19 mouse cellular contexts compared by ENCODE assay signal in the genomic region with DNA sequence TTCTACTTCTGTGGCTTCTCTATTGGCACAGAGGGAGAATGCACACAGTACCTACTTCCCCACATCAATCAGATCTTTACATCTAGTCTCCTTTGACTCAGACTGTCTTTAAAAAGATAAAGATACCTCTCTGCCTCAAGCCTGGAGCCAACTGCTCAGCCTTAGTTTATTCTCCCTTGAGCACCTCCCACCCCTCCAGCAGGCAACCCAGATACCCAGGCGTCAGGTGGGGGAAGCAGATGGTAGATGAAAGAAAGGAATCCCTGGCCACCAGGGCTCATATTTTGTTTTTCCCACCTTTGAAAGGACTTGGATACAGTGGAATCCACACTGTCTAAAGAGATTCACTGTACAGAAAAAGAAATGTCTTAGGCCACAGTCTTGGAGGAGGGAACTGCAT. TPM values are rescaled to one million over a fixed set of nuclear protein-coding genes. Genes with fewer than 3 reads are reported as not detected.
A peak's percentile ranks its signal among the peaks of the same experiment; 100 is the strongest.
DNase-seq lines count a peak whose midpoint lies in the region; ATAC-seq and TF ChIP-seq lines count a peak whose summit lies in the region.
"Had no signal": no experiment of that assay in that cellular context is flagged by ENCODE, and none has a peak within 500 bp of the region (broad histone marks: within the 10 kb centered on the region; RNA-seq: fewer than 3 reads in every experiment).

No protein-coding gene starts in this region.

- H3K36me3 ChIP-seq in hindbrain, embryonic 10.5 days: no peaks in the 10 kb centered on the region
- H3K36me3 ChIP-seq in hindbrain, embryonic 12.5 days: no peaks in the 10 kb centered on the region
- H3K36me3 ChIP-seq in thymus, adult 2 months (ENCODE audit: control insufficient read depth, insufficient read depth, low read length): no peaks in the 10 kb centered on the region
- H3K36me3 ChIP-seq in small intestine, adult 2 months (ENCODE audit: control insufficient read depth, insufficient read depth, low read length): no peaks in the 10 kb centered on the region
- H3K36me3 ChIP-seq: limb, embryonic 13.5 days; midbrain, embryonic 12.5 days; neural tube, embryonic 13.5 days had no signal

- no peak overlapping the region for H3K9ac ChIP-seq in hindbrain, embryonic 12.5 days
- H3K9ac ChIP-seq: forebrain, postnatal 0 days; limb, embryonic 13.5 days; liver, embryonic 14.5 days; midbrain, embryonic 12.5 days; neural tube, embryonic 13.5 days had no signal

- TF ChIP-seq CTCF in thymus, adult 2 months (IDR thresholded peaks at IDR 0.05; ENCODE audit: borderline replicate concordance, control insufficient read depth, extremely low read depth, insufficient read depth, low read length, poor library complexity): no peak
- no peak for TF ChIP-seq CTCF in small intestine, adult 2 months (IDR thresholded peaks at IDR 0.05; ENCODE audit: extremely low read depth, insufficient read length, insufficient replicate concordance, low read depth, low read length)

- H3K4me2 ChIP-seq in hindbrain, embryonic 12.5 days (replicated peaks): no peak overlapping the region
- H3K4me2 ChIP-seq: limb, embryonic 13.5 days; midbrain, embryonic 12.5 days; neural tube, embryonic 13.5 days had no signal

- DNase-seq in cerebellum, postnatal 25 days: peak; percentile 56 to 71
- no peak for DNase-seq in cerebellum, adult 8-10 months
- DNase-seq in hindbrain, embryonic 10.5 days (ENCODE audit: low spot score): no peak
- peak; percentile 3 for DNase-seq in thymus, adult 2 months
- no peak for DNase-seq in thymus, postnatal 10 days (ENCODE audit: low spot score in 2 of 2)
- DNase-seq: adrenal gland, postnatal 14 days; forebrain, postnatal 0 days; gastrocnemius, postnatal 36 days; kidney, adult 2 months; kidney, postnatal 4 days; spleen, adult 18-20 months had no signal

- no peak for ATAC-seq in hindbrain, embryonic 12.5 days (ENCODE audit: low FRiP score)
- ATAC-seq: activated CD4-positive, CD25-positive, alpha-beta regulatory T cell, adult 4 months; forebrain, postnatal 0 days; Patski had no signal

- H3K4me1 ChIP-seq in hindbrain, embryonic 10.5 days (replicated peaks): peaks cover 36% of the 10 kb centered on the region
- H3K4me1 ChIP-seq in hindbrain, embryonic 12.5 days: peaks cover 11% of the 10 kb centered on the region
- H3K4me1 ChIP-seq in thymus, adult 2 months (replicated peaks; ENCODE audit: control insufficient read depth, insufficient read depth, low read length): peaks cover 7% of the 10 kb centered on the region
- H3K4me1 ChIP-seq in small intestine, adult 2 months (ENCODE audit: control insufficient read depth, insufficient read depth, insufficient read length, low read length): no peaks in the 10 kb centered on the region

- no peaks in the 10 kb centered on the region for H3K9me3 ChIP-seq in hindbrain, embryonic 10.5 days
- H3K9me3 ChIP-seq in hindbrain, embryonic 12.5 days (replicated peaks): no peaks in the 10 kb centered on the region
- H3K9me3 ChIP-seq: limb, embryonic 13.5 days; midbrain, embryonic 12.5 days; neural tube, embryonic 13.5 days had no signal

- no peak for TF ChIP-seq POLR2A in thymus, adult 2 months (IDR thresholded peaks at IDR 0.05; ENCODE audit: control insufficient read depth, extremely low read depth, insufficient read depth, low read length, poor library complexity)
- TF ChIP-seq POLR2A in small intestine, adult 2 months (IDR thresholded peaks at IDR 0.05; ENCODE audit: low read depth, low read length): no peak

- WGBS in hindbrain, embryonic 10.5 days: 47% methylated on average over 1 of the region's 1 CpGs
- 43% methylated on average over 1 of the region's 1 CpGs for WGBS in hindbrain, embryonic 12.5 days
- 12% methylated on average over 1 of the region's 1 CpGs for WGBS in thymus, adult 2 months
- 41% methylated on average over 1 of the region's 1 CpGs for WGBS in small intestine, adult 2 months

- H3K27me3 ChIP-seq in hindbrain, embryonic 10.5 days (ENCODE audit: insufficient read depth, poor library complexity, severe bottlenecking): no peaks in the 10 kb centered on the region
- no peaks in the 10 kb centered on the region for H3K27me3 ChIP-seq in hindbrain, embryonic 12.5 days
- no peaks in the 10 kb centered on the region for H3K27me3 ChIP-seq in thymus, adult 2 months (ENCODE audit: control insufficient read depth, insufficient read depth, low read length)
- no peaks in the 10 kb centered on the region for H3K27me3 ChIP-seq in small intestine, adult 2 months (ENCODE audit: control insufficient read depth, insufficient read depth, low read length)
- H3K27me3 ChIP-seq: neural tube, embryonic 13.5 days; Patski had no signal

- H3K27ac ChIP-seq in hindbrain, embryonic 10.5 days: 0 out of 2 replicates have a peak overlapping the region, but pooled peaks have one; percentile 12
- no peak overlapping the region for H3K27ac ChIP-seq in hindbrain, embryonic 12.5 days
- no peak overlapping the region for H3K27ac ChIP-seq in thymus, adult 2 months (ENCODE audit: control insufficient read depth, insufficient read depth, low read length)
- 0 out of 2 replicates have a peak overlapping the region, but pooled peaks have one; percentile 28 for H3K27ac ChIP-seq in small intestine, adult 2 months (ENCODE audit: insufficient read depth, low read depth, low read length)
- H3K27ac ChIP-seq: limb, embryonic 13.5 days; liver, embryonic 14.5 days; midbrain, embryonic 12.5 days; neural tube, embryonic 13.5 days had no signal

- H3K4me3 ChIP-seq in hindbrain, embryonic 10.5 days: no peak overlapping the region
- H3K4me3 ChIP-seq in hindbrain, embryonic 12.5 days: no peak overlapping the region
- H3K4me3 ChIP-seq in thymus, adult 2 months (ENCODE audit: control insufficient read depth, insufficient read depth, low read length): no peak overlapping the region
- H3K4me3 ChIP-seq in small intestine, adult 2 months (ENCODE audit: low read depth, low read length): no peak overlapping the region
- H3K4me3 ChIP-seq: limb, embryonic 13.5 days; midbrain, embryonic 12.5 days; neural tube, embryonic 13.5 days had no signal

RNA-seq across cellular contexts. Expression of gene Tmod1, which starts 29.8 kb away (rescaled TPM):
- polyA plus RNA-seq in hindbrain, embryonic 10.5 days (2016; fragmentation: Nextera tagmentation; extraction: Ambion mirVana): 2.9 and 3.4 TPM in 2 replicates
- polyA plus RNA-seq in hindbrain, embryonic 12.5 days (2016; fragmentation: Nextera tagmentation; extraction: Ambion mirVana): 4.8 and 5.1 TPM in 2 replicates
- polyA plus RNA-seq in thymus, adult 2 months (2012; rRNA removed): 0.92 and 3.6 TPM in 2 replicates
- polyA plus RNA-seq in small intestine, adult 2 months (2012; rRNA removed): 0.67 and 1.2 TPM in 2 replicates

Comparison
In these comparisons a context has a peak if more than half of its experiments do, and no peak if none do; other contexts are left out.
1. DNase-seq: peak in cerebellum, postnatal 25 days (2 of 2) and thymus, adult 2 months (single experiment); none in cerebellum, adult 8-10 months (single experiment), hindbrain, embryonic 10.5 days (single experiment) and thymus, postnatal 10 days (0 of 2).
2. H3K27ac ChIP-seq: peak in hindbrain, embryonic 10.5 days (single experiment) and small intestine, adult 2 months (single experiment); none in hindbrain, embryonic 12.5 days (single experiment) and thymus, adult 2 months (single experiment).